Mouse (Mus musculus): ENCODE measurements around the gene Tnp2. TPM values are rescaled to one million over a fixed set of nuclear protein-coding genes. Genes with fewer than 3 reads are reported as not detected.

The Tnp2 gene
- polyA plus RNA-seq, 1 experiment from 2014 or later, result not detected

GRCm38 (mm10) chr16:10828461-10828805 lies 40.0 kb upstream of the Tnp2 start:
- no peaks in the 10 kb centered on the region for H3K27me3 ChIP-seq (replicated peaks; ENCODE audit: control insufficient read depth, insufficient read depth, low read length)
- 0 out of 2 replicates have a peak, but pooled peaks cover 4% of the 10 kb centered on the region for H3K4me1 ChIP-seq (replicated peaks; ENCODE audit: control insufficient read depth, insufficient read depth, low read length)
- 52% methylated on average over 4 of the region's 4 CpGs for WGBS
- H3K36me3 ChIP-seq (ENCODE audit: control insufficient read depth, insufficient read depth), result no peaks in the 10 kb centered on the region
- H3K9me3 ChIP-seq (ENCODE audit: control insufficient read depth), result no peaks in the 10 kb centered on the region
- H3K4me3 ChIP-seq (ENCODE audit: low read depth, low read length), result no peak overlapping the region
- H3K27ac ChIP-seq (ENCODE audit: low read depth, low read length), result no peak overlapping the region
- H3K9ac ChIP-seq (ENCODE audit: low read depth, low read length), result no peak overlapping the region
- ATAC-seq, result peak; percentile 69
- H3K4me2 ChIP-seq (replicated peaks; ENCODE audit: low read depth), result no peak overlapping the region
- no peak for TF ChIP-seq CTCF (IDR thresholded peaks at IDR 0.05; ENCODE audit: low read depth)

GRCm38 (mm10) chr16:10827766-10828460 lies 39.5 kb upstream of the Tnp2 start:
- Histone ChIP-seq H3K4me2 (replicated peaks; ENCODE audit: low read depth) (no peak overlapping the region), H3K4me1 (replicated peaks; ENCODE audit: control insufficient read depth, insufficient read depth, low read length) (0 out of 2 replicates have a peak, but pooled peaks cover 4% of the 10 kb centered on the region), H3K27me3 (replicated peaks; ENCODE audit: control insufficient read depth, insufficient read depth, low read length) (no peaks in the 10 kb centered on the region), H3K9me3 (ENCODE audit: control insufficient read depth) (no peaks in the 10 kb centered on the region), H3K9ac (ENCODE audit: low read depth, low read length) (no peak overlapping the region), H3K27ac (ENCODE audit: low read depth, low read length) (no peak overlapping the region), H3K4me3 (ENCODE audit: low read depth, low read length) (no peak overlapping the region), H3K36me3 (ENCODE audit: control insufficient read depth, insufficient read depth) (no peaks in the 10 kb centered on the region)
- TF ChIP-seq CTCF (IDR thresholded peaks at IDR 0.05; ENCODE audit: low read depth), result no peak
- ATAC-seq, result no peak
- 85% methylated on average over 7 of the region's 7 CpGs for WGBS

GRCm38 (mm10) chr16:10827269-10827668 lies 38.8 kb upstream of the Tnp2 start:
- no peak for ATAC-seq
- H3K27ac ChIP-seq (ENCODE audit: low read depth, low read length), result no peak overlapping the region
- no peak overlapping the region for H3K9ac ChIP-seq (ENCODE audit: low read depth, low read length)
- H3K27me3 ChIP-seq (replicated peaks; ENCODE audit: control insufficient read depth, insufficient read depth, low read length), result no peaks in the 10 kb centered on the region
- TF ChIP-seq CTCF (IDR thresholded peaks at IDR 0.05; ENCODE audit: low read depth), result no peak
- no peak overlapping the region for H3K4me2 ChIP-seq (replicated peaks; ENCODE audit: low read depth)
- no peaks in the 10 kb centered on the region for H3K9me3 ChIP-seq (ENCODE audit: control insufficient read depth)
- no peak overlapping the region for H3K4me3 ChIP-seq (ENCODE audit: low read depth, low read length)
- no peaks in the 10 kb centered on the region for H3K36me3 ChIP-seq (ENCODE audit: control insufficient read depth, insufficient read depth)
- 0 out of 2 replicates have a peak, but pooled peaks cover 4% of the 10 kb centered on the region for H3K4me1 ChIP-seq (replicated peaks; ENCODE audit: control insufficient read depth, insufficient read depth, low read length)
- WGBS, result 87% methylated on average over 9 of the region's 9 CpGs

GRCm38 (mm10) chr16:10825840-10826239 lies 37.4 kb upstream of the Tnp2 start:
- no peak overlapping the region for H3K27ac ChIP-seq (ENCODE audit: low read depth, low read length)
- H3K9me3 ChIP-seq (ENCODE audit: control insufficient read depth), result no peaks in the 10 kb centered on the region
- H3K4me3 ChIP-seq (ENCODE audit: low read depth, low read length), result no peak overlapping the region
- no peak overlapping the region for H3K4me2 ChIP-seq (replicated peaks; ENCODE audit: low read depth)
- H3K27me3 ChIP-seq (replicated peaks; ENCODE audit: control insufficient read depth, insufficient read depth, low read length), result no peaks in the 10 kb centered on the region
- no peaks in the 10 kb centered on the region for H3K36me3 ChIP-seq (ENCODE audit: control insufficient read depth, insufficient read depth)
- H3K9ac ChIP-seq (ENCODE audit: low read depth, low read length), result no peak overlapping the region
- no peak for ATAC-seq
- no peak for TF ChIP-seq CTCF (IDR thresholded peaks at IDR 0.05; ENCODE audit: low read depth)
- 85% methylated on average over 4 of the region's 4 CpGs for WGBS
- H3K4me1 ChIP-seq (replicated peaks; ENCODE audit: control insufficient read depth, insufficient read depth, low read length), result 0 out of 2 replicates have a peak, but pooled peaks cover 4% of the 10 kb centered on the region

- WGBS, result 88% methylated on average over 1 of the region's 1 CpGs
- no peak for TF ChIP-seq CTCF (IDR thresholded peaks at IDR 0.05; ENCODE audit: low read depth)
- Histone ChIP-seq H3K4me3 (ENCODE audit: low read depth, low read length) (no peak overlapping the region), H3K36me3 (ENCODE audit: control insufficient read depth, insufficient read depth) (no peaks in the 10 kb centered on the region), H3K9me3 (ENCODE audit: control insufficient read depth) (no peaks in the 10 kb centered on the region), H3K9ac (ENCODE audit: low read depth, low read length) (no peak overlapping the region), H3K27me3 (replicated peaks; ENCODE audit: control insufficient read depth, insufficient read depth, low read length) (no peaks in the 10 kb centered on the region), H3K27ac (ENCODE audit: low read depth, low read length) (no peak overlapping the region), H3K4me1 (replicated peaks; ENCODE audit: control insufficient read depth, insufficient read depth, low read length) (0 out of 2 replicates have a peak, but pooled peaks cover 4% of the 10 kb centered on the region), H3K4me2 (replicated peaks; ENCODE audit: low read depth) (no peak overlapping the region)
- ATAC-seq, result no peak
Measured at GRCm38 (mm10) chr16:10824536-10824935, 36.1 kb upstream of the Tnp2 start.

- Histone ChIP-seq H3K9ac (ENCODE audit: low read depth, low read length) (no peak overlapping the region), H3K36me3 (ENCODE audit: control insufficient read depth, insufficient read depth) (no peaks in the 10 kb centered on the region), H3K27ac (ENCODE audit: low read depth, low read length) (no peak overlapping the region), H3K4me1 (replicated peaks; ENCODE audit: control insufficient read depth, insufficient read depth, low read length) (no peaks in the 10 kb centered on the region), H3K4me3 (ENCODE audit: low read depth, low read length) (no peak overlapping the region), H3K4me2 (replicated peaks; ENCODE audit: low read depth) (no peak overlapping the region), H3K9me3 (ENCODE audit: control insufficient read depth) (no peaks in the 10 kb centered on the region), H3K27me3 (replicated peaks; ENCODE audit: control insufficient read depth, insufficient read depth, low read length) (no peaks in the 10 kb centered on the region)
- WGBS, result 40% methylated on average over 4 of the region's 4 CpGs
- no peak for TF ChIP-seq CTCF (IDR thresholded peaks at IDR 0.05; ENCODE audit: low read depth)
- no peak for ATAC-seq
Measured at GRCm38 (mm10) chr16:10821387-10821786, 32.9 kb upstream of the Tnp2 start.

Data from intestine, postnatal 0 days (tissue).